In the genomic region with DNA sequence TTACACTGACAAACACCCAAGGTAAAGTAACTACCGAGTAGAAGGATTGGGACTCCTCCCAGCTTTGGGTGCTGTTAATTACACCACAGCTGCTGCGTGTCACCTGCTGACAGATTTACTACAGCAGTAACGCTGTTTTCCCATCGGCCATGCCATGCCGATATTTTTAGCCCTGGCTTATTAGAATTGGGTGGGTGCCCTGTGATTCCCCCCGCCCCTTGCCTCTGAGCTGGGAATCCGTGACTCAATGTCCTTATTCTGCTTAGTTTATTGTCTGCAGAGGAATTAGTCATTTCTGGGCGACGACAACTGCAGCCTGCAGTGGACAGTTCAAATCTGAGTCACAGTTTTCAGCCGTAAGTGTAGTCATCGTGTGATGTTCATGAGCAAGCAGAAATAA, we compare ENCODE assay signal across 8 mouse cellular contexts. TPM values are rescaled to one million over a fixed set of nuclear protein-coding genes. Genes with fewer than 3 reads are reported as not detected.
DNase-seq lines count a peak whose midpoint lies in the region; ATAC-seq lines count a peak whose summit lies in the region.

No protein-coding gene starts in this region.

- H3K4me1 ChIP-seq in heart, embryonic 12.5 days (replicated peaks), result peaks cover 32% of the 10 kb centered on the region

- ATAC-seq in heart, embryonic 12.5 days (ENCODE audit: insufficient number of reproducible peaks, low FRiP score), result no peak
- no peak for ATAC-seq in erythroblast, adult 5-6 weeks (replicated peaks; ENCODE audit: low FRiP score, poor library complexity, severe bottlenecking)
- no peak for ATAC-seq in monocyte, adult 5-6 weeks (replicated peaks; ENCODE audit: insufficient number of reproducible peaks, low FRiP score, low TSS enrichment, poor library complexity, severe bottlenecking)

- H3K9ac ChIP-seq in heart, embryonic 12.5 days, result no peak overlapping the region

- H3K4me2 ChIP-seq in heart, embryonic 12.5 days, result peak overlapping the region; percentile 30

- no peaks in the 10 kb centered on the region for H3K9me3 ChIP-seq in heart, embryonic 12.5 days (replicated peaks)

- no peak overlapping the region for H3K4me3 ChIP-seq in heart, embryonic 12.5 days

- no peaks in the 10 kb centered on the region for H3K36me3 ChIP-seq in heart, embryonic 12.5 days

- DNase-seq in heart, adult 8-10 months (ENCODE audit: low spot score), result no peak
- DNase-seq in urinary bladder, adult 18-20 months (ENCODE audit: low spot score in 2 of 2), result peak; percentile 21 to 61
- DNase-seq in urinary bladder, postnatal 10 days (ENCODE audit: low spot score), result no peak
- peak; percentile 37 to 59 for DNase-seq in kidney, postnatal 25 days
- DNase-seq in urinary bladder, postnatal 25 days (ENCODE audit: low spot score), result peak; percentile 37

- WGBS in heart, embryonic 12.5 days, result 34% methylated on average over 11 of the region's 11 CpGs

- 0 out of 2 replicates have a peak overlapping the region, but pooled peaks have one; percentile 43 for H3K27ac ChIP-seq in heart, embryonic 12.5 days (ENCODE audit: poor library complexity, severe bottlenecking)

- no peaks in the 10 kb centered on the region for H3K27me3 ChIP-seq in heart, embryonic 12.5 days (replicated peaks)

RNA-seq across cellular contexts. Expression of a gene that starts 7.3 kb away (rescaled TPM):
- 13.4 and 16.4 TPM in 2 replicates for polyA plus RNA-seq in heart, embryonic 12.5 days (2016; fragmentation: Nextera tagmentation; extraction: Ambion mirVana)
- 10 to 100 TPM; 79.2 to 89.7 (median 83.6) TPM for total RNA-seq in heart, adult 8-10 months (2022)
- total RNA-seq in erythroblast, adult 5-6 weeks (2015; ENCODE audit: low replicate concordance), result 0.96 and 1.0 TPM in 2 replicates
- 0.51 and 1.1 TPM in 2 replicates for total RNA-seq in erythroblast, adult 5-6 weeks (2017; ENCODE audit: low replicate concordance)
- 21.9 to 28.7 TPM (median 25.8 TPM) in 3 replicates for total RNA-seq in monocyte, adult 5-6 weeks (2017)

Comparison
In these comparisons a context has a peak if more than half of its experiments do, and no peak if none do; other contexts are left out.
1. DNase-seq: peak in urinary bladder, adult 18-20 months (2 of 2), kidney, postnatal 25 days (2 of 2) and urinary bladder, postnatal 25 days (single experiment); none in heart, adult 8-10 months (single experiment) and urinary bladder, postnatal 10 days (single experiment).
2. RNA of a gene that starts 7.3 kb away (total RNA-seq): 79.2 to 89.7 TPM in heart, adult 8-10 months and 21.9 to 28.7 TPM in monocyte, adult 5-6 weeks; 0.51 to 1.1 TPM in erythroblast, adult 5-6 weeks; every median in the first group is over 10 times any median in the second.